Mouse (Mus musculus) liver, embryonic 11.5 days (tissue): ENCODE results near the gene Haus8. TPM values are rescaled to one million over a fixed set of nuclear protein-coding genes. Genes with fewer than 3 reads are reported as not detected.
"Not testable (repeated sequence)": the region's sequence is repeated elsewhere in the genome, so short reads cannot be mapped to it uniquely, and the experiment has no call there.

Experiments
- ATAC-seq: fragments of 200-750 bp; cut with Nextera tagmentation; replicated peaks from 2 replicates; pipeline ENCODE4 v1.8.0; 2017; ENCODE audit warnings: moderate number of reproducible peaks, mild to moderate bottlenecking, moderate TSS enrichment, moderate library complexity; ENCODE audit not compliant: low FRiP score
- DNase-seq: peaks from one replicate; pipeline ENCODE4 v3.0.0-alpha.2; 2017; ENCODE audit warnings: low spot score
- H3K27ac ChIP-seq: fragments of 300-500 bp; sonication (generic); 2 replicates; pipeline ENCODE4 v1.5.1; 2014; ENCODE audit warnings: mild to moderate bottlenecking, low read depth, low read length, control low read depth
- H3K27me3 ChIP-seq: fragments of 300-500 bp; sonication (generic); replicated peaks from 2 replicates; pipeline ENCODE4 v1.6.1; 2014; ENCODE audit warnings: low read length, mixed read lengths; ENCODE audit not compliant: control insufficient read depth, insufficient read depth
- H3K36me3 ChIP-seq: fragments of 300-500 bp; sonication (generic); 2 replicates; pipeline ENCODE4 v1.6.1; 2014; ENCODE audit warnings: mild to moderate bottlenecking, low read length, moderate library complexity, mixed read lengths; ENCODE audit not compliant: control insufficient read depth, insufficient read depth
- H3K4me1 ChIP-seq: fragments of 300-500 bp; sonication (generic); replicated peaks from 2 replicates; pipeline ENCODE4 v1.6.1; 2014; ENCODE audit warnings: low read length, mixed read lengths; ENCODE audit not compliant: control insufficient read depth, insufficient read depth
- H3K4me2 ChIP-seq: fragments of 300-500 bp; sonication (generic); 2 replicates; pipeline ENCODE4 v1.6.1; 2014; ENCODE audit warnings: mild to moderate bottlenecking, control low read depth, moderate library complexity
- H3K4me3 ChIP-seq: fragments of 300-500 bp; sonication (generic); 2 replicates; pipeline ENCODE4 v1.5.1; 2014; ENCODE audit warnings: low read depth, low read length, control low read depth
- H3K9ac ChIP-seq: fragments of 300-500 bp; sonication (generic); 2 replicates; pipeline ENCODE4 v1.6.1; 2014; ENCODE audit warnings: low read depth, low read length, control low read depth
- H3K9me3 ChIP-seq: fragments of 300-500 bp; sonication (generic); 2 replicates; pipeline ENCODE4 v1.6.1; 2016; ENCODE audit warnings: low read length, inconsistent platforms, mixed read lengths; ENCODE audit not compliant: control insufficient read depth
- WGBS: fragments of 180-500 bp; shearing (Covaris S2); extraction: QIAGEN DNeasy Blood & Tissue Kit; methylation state at CpG from one replicate; pipeline ENCODE4 v1.1.7; 2014; 5-methylcytosine and 5-hydroxymethylcytosine counted together
- polyA plus RNA-seq: library from polyadenylated mRNA; unstranded; fragments of >200 nt; fragmentation: Nextera tagmentation; extraction: Ambion mirVana; gene quantifications from 2 replicates; pipeline ENCODE4 v1.2.1, GENCODE M21; 2014

Gene Haus8
- polyA plus RNA-seq, 1 experiment from 2014 or later, result 77.0 TPM

DNA sequence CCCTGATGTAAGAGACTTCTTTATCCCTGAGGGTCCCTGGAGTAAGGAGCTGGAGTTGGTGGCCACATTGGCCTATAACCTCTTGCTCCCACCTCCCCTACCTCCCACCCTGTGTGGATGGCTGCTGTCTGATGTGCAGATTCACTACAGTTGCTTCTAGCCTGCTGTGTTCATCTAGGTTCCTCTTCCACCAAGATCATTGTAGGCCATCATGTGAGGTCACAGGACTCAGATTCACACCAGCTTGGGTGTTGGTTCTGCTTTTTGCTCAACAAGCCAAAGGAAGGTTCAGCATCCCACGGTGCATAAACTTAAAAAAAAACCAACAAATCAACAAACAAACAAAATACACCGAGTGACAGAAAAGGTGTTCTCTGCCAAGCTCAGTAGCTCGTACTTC, 21.2 kb upstream of the Haus8 start:
- ATAC-seq, H3K27ac ChIP-seq, H3K4me3 ChIP-seq, H3K27me3 ChIP-seq, DNase-seq, H3K9me3 ChIP-seq, H3K9ac ChIP-seq, H3K4me1 ChIP-seq, H3K4me2 ChIP-seq: not testable (repeated sequence)
- peaks cover 13% of the 10 kb centered on the region for H3K36me3 ChIP-seq
- 76% methylated on average over 3 of the region's 3 CpGs for WGBS

DNA sequence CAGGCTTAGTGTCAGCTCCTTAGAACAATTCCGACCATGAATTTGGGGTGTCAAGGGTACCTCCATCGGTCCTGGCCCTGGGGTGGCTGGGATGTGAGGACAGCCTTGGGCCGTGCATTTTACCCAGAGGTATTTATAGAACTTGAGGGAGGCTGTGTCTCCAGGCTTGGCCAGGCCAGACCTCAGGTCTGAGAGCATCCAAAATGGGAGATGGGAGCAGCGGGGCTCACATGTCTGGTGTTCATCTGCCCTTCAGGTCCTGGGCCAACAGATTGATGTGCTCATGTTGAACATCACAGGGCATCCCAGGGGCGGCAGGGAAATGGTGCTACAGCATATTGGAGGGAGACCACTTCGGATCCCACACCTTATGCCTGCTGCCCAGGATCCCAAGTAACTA, 18.6 kb upstream of the Haus8 start:
- ATAC-seq, result no peak
- H3K27me3 ChIP-seq, result no peaks in the 10 kb centered on the region
- H3K4me3 ChIP-seq, result no peak overlapping the region
- H3K4me2 ChIP-seq, result no peak overlapping the region
- H3K9me3 ChIP-seq, result peaks cover 3% of the 10 kb centered on the region; the same call in 1 of the 2 replicates
- H3K9ac ChIP-seq, result no peak overlapping the region
- no peak overlapping the region for H3K27ac ChIP-seq
- peaks cover 13% of the 10 kb centered on the region for H3K36me3 ChIP-seq
- no peak for DNase-seq
- no peaks in the 10 kb centered on the region for H3K4me1 ChIP-seq
- 87% methylated on average over 6 of the region's 6 CpGs for WGBS

DNA sequence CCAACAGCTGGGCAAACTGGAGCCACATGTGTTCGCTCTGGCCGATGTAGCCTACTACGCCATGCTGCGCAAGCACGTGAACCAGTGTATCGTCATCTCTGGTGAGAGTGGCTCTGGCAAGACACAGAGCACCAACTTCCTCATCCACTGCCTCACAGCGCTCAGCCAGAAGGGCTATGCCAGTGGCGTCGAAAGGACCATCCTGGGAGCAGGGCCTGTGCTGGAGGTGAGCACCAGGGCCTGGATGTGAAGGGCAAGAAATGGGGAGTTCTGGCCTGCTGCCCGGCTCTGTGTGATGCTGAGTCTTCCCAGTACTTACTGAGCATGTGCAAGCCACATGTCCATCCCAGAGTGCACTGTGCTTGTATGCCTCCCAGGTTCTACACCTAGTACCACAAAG, 18.2 kb upstream of the Haus8 start:
- peaks cover 3% of the 10 kb centered on the region; the same call in 1 of the 2 replicates for H3K9me3 ChIP-seq
- H3K27ac ChIP-seq, result no peak overlapping the region
- H3K4me3 ChIP-seq, result no peak overlapping the region
- ATAC-seq (no peak), DNase-seq (no peak)
- no peaks in the 10 kb centered on the region for H3K27me3 ChIP-seq
- H3K9ac ChIP-seq, result no peak overlapping the region
- H3K4me1 ChIP-seq, result no peaks in the 10 kb centered on the region
- H3K4me2 ChIP-seq, result no peak overlapping the region
- H3K36me3 ChIP-seq, result peaks cover 13% of the 10 kb centered on the region
- 95% methylated on average over 10 of the region's 10 CpGs for WGBS

DNA sequence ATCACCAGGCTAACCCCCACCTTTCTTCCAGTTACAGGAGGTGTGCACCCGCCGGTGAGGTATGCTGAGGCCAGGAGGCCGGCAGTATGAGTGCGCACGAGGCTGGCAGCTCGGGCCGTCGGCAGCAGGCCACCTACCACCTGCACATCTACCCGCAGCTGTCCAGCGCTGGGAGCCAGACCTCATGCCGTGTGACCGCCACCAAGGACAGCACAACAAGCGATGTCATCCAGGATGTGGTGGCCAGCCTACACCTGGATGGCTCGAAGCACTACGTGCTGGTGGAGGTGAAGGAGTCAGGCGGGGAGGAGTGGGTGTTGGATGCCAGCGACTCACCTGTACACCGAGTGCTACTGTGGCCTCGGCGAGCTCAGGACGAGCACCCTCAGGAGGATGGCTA, 17.5 kb upstream of the Haus8 start:
- H3K36me3 ChIP-seq, result peaks cover 13% of the 10 kb centered on the region
- ATAC-seq, result no peak; the same call in 1 of the 2 replicates
- H3K27me3 ChIP-seq, result no peaks in the 10 kb centered on the region

DNA sequence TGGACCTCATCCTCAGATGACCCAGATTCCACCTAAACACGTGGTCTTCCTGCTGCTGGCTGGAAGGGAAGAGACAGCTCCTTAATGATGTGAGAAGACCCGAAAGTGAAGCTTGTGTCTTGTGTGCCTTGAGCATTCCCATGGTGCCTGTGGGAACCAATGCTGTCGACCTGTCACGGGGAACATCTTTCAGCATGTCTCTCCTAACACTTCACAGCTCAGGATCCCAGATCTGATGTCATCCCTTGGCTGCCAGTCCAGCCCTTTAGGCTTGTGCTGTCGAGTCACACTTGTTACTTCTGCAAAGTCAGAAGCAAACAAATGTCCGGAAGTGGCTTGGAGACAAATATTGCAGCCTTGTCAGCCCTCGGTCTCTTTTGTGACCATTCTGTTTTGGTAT, 16.4 kb upstream of the Haus8 start:
- Histone ChIP-seq H3K9me3 (peaks cover 3% of the 10 kb centered on the region; the same call in 1 of the 2 replicates), H3K4me1 (no peaks in the 10 kb centered on the region), H3K9ac (no peak overlapping the region), H3K36me3 (peaks cover 13% of the 10 kb centered on the region), H3K4me3 (no peak overlapping the region), H3K27me3 (no peaks in the 10 kb centered on the region), H3K4me2 (no peak overlapping the region), H3K27ac (no peak overlapping the region)
- no peak for ATAC-seq
- WGBS, result 78% methylated on average over 7 of the region's 7 CpGs
- DNase-seq, result no peak

More for the DNA sequence above, 17.5 kb upstream of the Haus8 start:
- WGBS, result 93% methylated on average over 21 of the region's 21 CpGs
- H3K27ac ChIP-seq, result no peak overlapping the region
- H3K4me1 ChIP-seq, result no peaks in the 10 kb centered on the region
- H3K9ac ChIP-seq, result no peak overlapping the region
- no peak for DNase-seq
- no peak overlapping the region for H3K4me2 ChIP-seq
- no peak overlapping the region for H3K4me3 ChIP-seq
- peaks cover 3% of the 10 kb centered on the region; the same call in 1 of the 2 replicates for H3K9me3 ChIP-seq

DNA sequence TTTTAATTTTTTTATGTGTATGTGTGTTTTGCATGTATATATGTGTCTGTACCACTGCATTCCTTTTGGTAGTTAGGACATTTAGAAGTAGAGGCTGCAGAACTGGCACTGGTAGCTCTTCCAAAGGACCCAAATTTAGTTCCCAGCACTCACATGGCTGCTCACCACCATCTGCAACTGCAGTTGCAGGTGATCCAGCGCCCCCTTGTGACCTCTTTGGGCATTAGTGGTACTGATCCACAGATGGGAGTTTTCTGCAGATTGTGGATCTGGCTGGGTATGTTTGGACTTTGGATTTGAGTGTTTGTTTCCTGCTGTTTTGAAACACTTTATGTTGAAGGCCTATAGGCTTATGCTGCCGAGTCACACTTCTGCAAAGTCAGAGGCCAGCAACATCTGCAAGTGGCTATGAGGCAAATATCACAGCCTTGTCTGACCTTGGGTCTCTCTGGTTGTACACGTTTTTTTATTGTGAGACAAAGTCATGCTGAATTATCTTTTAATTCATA, 15.8 kb upstream of the Haus8 start:
- Histone ChIP-seq H3K9ac (no peak overlapping the region), H3K4me2 (no peak overlapping the region), H3K27ac (no peak overlapping the region), H3K4me3 (no peak overlapping the region), H3K9me3 (peaks cover 3% of the 10 kb centered on the region; the same call in 1 of the 2 replicates), H3K4me1 (no peaks in the 10 kb centered on the region), H3K36me3 (peaks cover 13% of the 10 kb centered on the region), H3K27me3 (no peaks in the 10 kb centered on the region)
- ATAC-seq (no peak), DNase-seq (no peak)
- 48% methylated on average over 3 of the region's 3 CpGs for WGBS

DNA sequence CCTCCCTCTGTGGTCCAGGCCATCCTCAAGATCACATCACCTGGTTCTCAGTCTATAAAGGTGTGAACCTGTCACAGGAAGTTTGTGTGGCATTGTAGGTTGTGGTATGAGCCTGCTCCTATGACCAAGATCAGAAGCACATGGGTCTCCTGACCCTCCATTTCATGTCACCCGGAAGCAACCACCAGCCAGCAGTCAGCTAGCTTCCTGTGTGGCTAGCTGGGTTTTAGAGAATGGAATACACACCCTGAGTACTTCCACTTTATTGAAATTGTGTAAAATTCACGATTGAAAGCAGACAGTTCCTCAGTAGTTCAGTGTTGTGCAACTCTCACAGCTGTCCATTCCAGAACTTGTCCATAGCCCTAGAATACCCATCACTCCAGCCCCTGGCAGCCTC, 13.5 kb upstream of the Haus8 start:
- not testable (repeated sequence) for H3K4me2 ChIP-seq, H3K9me3 ChIP-seq, ATAC-seq, H3K9ac ChIP-seq, DNase-seq, H3K4me3 ChIP-seq, H3K27me3 ChIP-seq, H3K27ac ChIP-seq, H3K4me1 ChIP-seq
- 40% methylated on average over 2 of the region's 2 CpGs for WGBS
- peaks cover 11% of the 10 kb centered on the region for H3K36me3 ChIP-seq

DNA sequence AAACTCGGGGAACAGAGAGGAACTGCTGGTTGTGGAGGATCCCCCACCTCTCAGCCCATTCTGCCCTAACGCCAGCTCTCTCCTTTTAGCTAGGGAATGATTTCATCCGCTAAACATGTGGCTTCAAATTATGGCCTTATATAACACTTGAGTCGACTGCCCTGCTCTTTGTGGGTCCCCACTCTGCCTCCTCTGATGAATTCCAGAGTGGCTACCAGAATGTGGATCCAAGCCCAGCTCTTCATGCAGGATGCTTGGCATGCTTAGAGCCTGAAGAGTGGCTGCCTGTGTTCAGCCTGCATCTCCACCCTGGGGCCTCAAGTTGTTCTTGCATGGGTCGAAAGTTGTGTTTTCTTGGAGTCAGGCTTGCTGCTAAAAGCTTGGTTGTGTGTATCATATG, 9.9 kb upstream of the Haus8 start:
- H3K4me2 ChIP-seq, result no peak overlapping the region
- H3K9me3 ChIP-seq, result no peaks in the 10 kb centered on the region
- H3K27me3 ChIP-seq, result no peaks in the 10 kb centered on the region
- no peaks in the 10 kb centered on the region for H3K4me1 ChIP-seq
- 75% methylated on average over 5 of the region's 5 CpGs for WGBS
- no peak overlapping the region for H3K27ac ChIP-seq
- ATAC-seq (no peak), DNase-seq (no peak)
- no peak overlapping the region for H3K4me3 ChIP-seq
- H3K9ac ChIP-seq, result no peak overlapping the region
- H3K36me3 ChIP-seq, result no peaks in the 10 kb centered on the region

DNA sequence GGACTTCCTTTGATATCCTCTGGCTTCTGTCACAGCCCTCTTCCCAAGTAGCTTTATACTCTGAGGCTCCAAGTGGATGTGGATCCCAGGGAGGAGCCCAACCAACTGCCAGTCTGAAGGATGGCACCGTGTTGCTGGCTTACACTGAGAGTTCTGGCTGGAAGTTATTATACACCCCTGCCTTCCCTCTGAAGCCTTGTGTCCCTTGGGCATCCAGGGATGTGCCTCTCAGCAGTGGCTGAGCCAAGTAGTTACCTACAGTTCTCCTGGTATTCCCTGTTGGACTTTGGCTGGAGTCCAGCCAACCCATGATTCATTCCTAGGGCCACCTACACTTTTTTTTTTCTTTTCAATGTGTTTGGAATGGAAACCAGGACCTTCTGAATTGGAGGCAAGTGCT, 9.0 kb upstream of the Haus8 start:
- DNase-seq, H3K9ac ChIP-seq, H3K27ac ChIP-seq, H3K4me3 ChIP-seq, H3K36me3 ChIP-seq, H3K27me3 ChIP-seq, ATAC-seq, H3K4me2 ChIP-seq, H3K4me1 ChIP-seq, H3K9me3 ChIP-seq: not testable (repeated sequence)
- WGBS, result 77% methylated on average over 1 of the region's 1 CpGs
